Mouse (Mus musculus) frontal cortex, postnatal 14 days (tissue): ENCODE data around the gene Chchd6.

Experiments
- DNase-seq, 2 experiments: peaks; one replicate each; pipeline ENCODE4 v3.0.0; 2022; ENCODE audit warnings: low spot score in 2 of 2

Gene Chchd6

GRCm38 (mm10) chr6:89595018-89595776 lies at the start of gene Chchd6:
Chchd6 (minus strand) TSS chr6:89595652.
- peak; percentile 92 to 95 for DNase-seq

GRCm38 (mm10) chr6:89644271-89645075 lies 49.0 kb upstream of the Chchd6 start:
- DNase-seq = peak; percentile 74 to 75

DNA sequence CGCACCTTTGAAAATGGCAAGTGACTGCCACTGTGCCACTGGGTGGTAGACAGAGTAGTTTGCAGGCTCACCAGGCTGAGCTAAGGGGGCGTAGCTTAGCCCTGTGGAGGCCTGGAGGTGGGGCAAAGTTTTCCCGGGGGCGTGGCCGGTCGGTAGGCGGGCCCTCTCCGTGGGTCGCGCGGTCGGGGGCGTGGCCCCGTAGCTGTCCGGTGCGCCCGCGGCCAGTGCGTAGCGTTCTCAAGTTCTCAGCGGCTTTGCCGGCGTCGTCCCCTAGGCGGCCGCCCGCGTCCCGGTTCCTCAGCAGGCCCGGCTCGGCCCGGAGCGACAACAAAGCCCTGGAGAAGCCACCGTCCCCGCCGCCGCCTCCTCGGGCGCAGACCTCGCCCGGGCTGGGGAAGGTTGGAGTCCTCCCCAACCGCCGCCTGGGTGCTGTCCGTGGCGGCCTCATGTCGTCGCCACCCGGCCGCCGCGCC lies 48.4 kb upstream of the Chchd6 start, which contains the start of gene Txnrd3:
Txnrd3 (plus strand) TSS at position 191 of the 473 bp plus-strand sequence.
- peak; percentile 67 to 81 for DNase-seq

- peak in 1 of 2 experiments; percentile 33 for DNase-seq
Measured at GRCm38 (mm10) chr6:89639025-89639424, 43.6 kb upstream of the Chchd6 start.

- DNase-seq = no peak
Measured at GRCm38 (mm10) chr6:89637977-89638376, 42.5 kb upstream of the Chchd6 start.

DNA sequence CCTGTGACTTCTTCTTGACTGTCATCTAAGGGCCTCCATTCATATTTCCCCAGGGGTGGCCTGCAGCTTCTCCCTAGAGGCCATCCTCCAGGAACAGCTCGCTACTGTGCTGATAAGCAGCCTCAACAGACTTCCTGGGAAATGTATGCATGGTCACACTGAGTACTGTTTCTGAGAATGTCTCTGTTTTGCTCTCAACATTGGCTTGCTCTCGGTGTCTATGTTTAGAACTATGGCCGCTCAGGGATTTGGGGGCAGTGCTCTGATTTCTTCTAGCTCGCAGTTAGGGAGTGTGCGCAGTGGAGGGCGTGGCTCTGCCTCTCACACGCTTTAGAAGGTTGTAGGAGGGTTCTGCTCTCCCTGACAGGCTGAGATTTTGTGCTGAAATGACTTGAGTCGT lies 38.9 kb upstream of the Chchd6 start:
- DNase-seq = no peak

DNA sequence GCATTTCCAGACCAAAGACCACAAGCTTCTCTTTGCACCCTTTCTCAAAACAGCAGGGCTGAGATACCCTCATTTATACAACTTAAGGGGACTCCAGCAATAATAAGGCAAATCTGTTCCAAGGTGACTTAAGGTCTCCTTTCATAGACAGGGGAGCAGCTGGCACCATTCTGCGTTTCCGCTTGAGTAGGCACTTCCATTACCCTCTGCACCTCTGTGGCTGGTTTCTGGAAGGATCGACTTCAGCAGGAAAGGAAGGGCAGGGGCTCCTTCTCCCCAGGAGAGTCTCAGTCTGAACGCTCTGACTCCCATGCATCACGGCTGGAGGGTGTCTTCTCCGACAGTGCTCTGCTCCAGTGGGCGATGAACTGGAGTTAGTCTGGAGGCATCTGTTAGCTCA lies 37.7 kb upstream of the Chchd6 start:
- no peak for DNase-seq

DNA sequence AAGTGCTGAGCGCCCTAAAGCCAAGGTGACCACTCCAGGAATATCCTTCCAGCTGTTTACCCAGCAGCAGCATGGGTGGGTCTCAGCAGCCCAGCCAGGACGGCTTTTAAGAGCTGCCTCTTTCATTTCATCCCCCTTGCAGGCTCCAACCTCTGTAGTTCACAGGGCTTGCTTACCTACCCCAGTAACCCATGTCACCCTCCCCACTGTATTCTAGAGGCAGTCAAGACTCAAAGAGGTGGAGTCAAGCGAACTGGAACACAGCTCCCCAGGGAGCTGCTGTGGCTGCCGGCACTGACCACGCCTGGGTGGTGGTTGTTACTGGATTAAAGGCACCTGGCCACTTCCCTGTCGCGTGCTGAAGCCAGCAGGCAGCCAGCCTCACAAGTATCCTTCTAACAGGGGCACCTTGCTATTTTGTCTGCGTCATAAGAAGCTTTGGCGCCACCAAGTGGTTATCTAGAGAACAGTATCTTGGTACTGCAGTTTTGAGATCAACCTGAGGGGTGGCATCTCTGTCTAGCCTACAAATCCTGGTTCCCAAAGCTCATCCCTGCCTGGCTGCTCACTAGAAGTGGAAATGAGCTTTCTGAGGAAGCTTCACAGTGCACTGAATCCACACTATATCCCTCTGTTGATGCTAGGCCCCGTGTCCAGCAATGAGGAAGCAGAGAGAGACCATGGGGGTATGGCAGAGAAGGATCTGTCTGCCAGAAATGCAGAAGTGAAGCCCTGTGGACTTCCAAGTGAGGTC lies 36.5 kb upstream of the Chchd6 start:
- peak; percentile 76 to 81 for DNase-seq

DNA sequence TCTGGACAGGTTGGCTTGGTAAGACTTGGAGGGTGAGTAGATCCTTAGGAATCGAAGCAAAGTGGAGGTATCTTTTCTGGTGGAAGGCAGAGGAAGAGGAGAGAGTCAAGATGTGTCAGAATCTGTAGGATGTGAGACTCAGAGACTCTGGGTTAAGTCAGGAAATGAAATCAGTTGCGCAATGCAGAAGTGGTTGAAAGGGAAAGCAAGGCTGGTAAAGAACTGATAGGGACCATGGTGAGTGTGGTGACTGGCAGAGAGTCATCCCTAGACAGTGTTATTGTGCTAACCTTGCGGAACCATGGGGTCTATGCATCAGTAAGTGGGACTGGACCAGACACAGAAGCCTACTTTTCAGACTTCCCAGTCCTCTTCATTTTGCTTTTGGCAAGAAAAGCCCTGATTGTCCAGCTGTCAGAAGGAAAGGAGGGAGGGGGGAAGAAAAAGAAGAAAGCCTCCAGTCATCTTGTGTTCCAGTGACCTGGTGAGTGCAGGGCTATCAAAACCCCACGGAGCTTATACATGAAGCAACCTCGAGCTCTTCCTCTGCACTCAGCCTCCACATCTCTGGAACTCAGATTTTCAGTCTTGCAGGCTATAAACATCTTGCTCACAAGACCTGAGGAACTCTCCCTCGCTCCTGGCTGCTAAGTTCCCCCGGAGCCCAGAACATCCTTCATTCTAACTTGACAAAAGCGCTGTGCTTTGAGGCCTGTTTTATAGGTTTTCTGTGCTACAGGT lies 32.8 kb upstream of the Chchd6 start:
- DNase-seq = no peak

GRCm38 (mm10) chr6:89622647-89623046 lies 27.2 kb upstream of the Chchd6 start:
- no peak for DNase-seq

DNA sequence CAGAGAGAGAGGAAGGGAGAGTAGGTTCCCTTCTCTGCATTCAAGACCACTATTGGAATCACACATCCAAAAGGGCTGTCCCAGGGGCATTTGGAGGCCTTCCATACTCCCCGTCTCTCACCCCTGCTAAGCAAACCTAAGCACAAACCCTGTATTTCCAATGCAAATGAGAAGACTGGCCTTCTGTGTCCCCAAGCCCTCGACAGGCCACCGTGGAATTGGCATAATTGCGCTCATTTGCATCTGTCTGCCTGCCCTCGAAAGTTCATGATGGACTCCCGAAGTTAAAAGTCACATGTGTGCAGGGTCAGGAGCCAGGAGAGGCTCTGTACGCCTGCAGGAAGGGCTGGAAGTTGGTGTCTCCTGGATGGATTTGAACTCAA lies 19.9 kb upstream of the Chchd6 start:
- no peak for DNase-seq

GRCm38 (mm10) chr6:89614596-89615372 lies 19.3 kb upstream of the Chchd6 start:
- DNase-seq = no peak

DNA sequence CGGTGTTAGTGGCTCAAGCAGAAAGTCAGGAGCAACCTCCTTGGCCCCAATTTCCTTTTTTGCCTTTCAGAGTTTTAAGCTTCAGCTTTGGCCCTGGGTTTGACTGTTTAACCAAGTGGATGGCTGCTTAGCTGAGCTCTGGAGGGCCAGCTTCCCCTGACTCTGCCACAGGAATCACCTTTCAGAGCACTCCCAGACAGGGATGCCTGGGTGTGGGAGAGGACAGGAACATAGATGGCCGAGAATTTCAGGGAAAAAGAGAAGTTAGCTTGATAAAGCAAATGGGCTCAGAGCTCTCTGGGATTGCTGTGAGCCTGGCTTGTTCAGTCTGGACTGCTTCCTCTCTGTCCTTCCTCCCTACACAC lies 18.6 kb upstream of the Chchd6 start:
- DNase-seq = no peak

- peak in 1 of 2 experiments; percentile 41 for DNase-seq
Measured at GRCm38 (mm10) chr6:89613336-89614106, 18.1 kb upstream of the Chchd6 start.

DNA sequence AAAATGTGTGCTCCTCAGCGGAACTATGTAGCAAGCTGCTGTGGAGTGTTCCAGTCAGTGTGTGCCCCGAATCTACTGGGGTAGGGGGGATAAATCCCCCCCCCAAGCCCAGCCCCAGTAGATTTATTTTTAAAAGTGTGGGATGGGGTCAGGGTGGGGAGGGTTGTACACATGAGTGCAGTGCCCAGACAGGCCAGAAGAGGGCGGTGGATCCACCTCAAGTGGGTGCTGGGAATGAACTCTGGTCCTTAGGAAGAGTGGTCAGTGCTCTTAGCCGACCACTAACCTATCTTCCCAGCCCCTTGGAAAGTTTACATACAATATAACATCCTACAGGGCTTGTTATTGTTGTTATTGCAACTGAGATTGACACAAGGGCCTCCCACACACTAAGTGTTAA lies 12.5 kb upstream of the Chchd6 start:
- no peak for DNase-seq

DNA sequence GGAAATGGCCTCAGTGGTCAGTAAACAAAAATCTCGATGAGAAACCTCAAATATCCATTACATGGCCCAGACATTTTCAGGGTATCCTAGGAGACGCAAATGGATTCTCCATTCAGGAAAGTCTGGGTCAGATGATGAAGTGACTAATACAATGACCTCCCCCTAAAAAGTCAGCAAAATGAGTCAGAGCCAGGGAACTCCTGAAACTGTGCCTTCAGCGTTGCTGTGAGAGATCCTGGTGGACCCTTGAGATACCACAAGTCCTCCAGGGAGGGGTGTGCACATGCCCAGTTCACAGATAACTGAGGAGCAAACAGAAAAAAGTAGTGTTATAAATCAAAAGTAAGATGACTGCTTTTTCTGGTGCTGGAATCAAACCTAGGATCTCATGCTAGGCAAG lies 10.6 kb upstream of the Chchd6 start:
- DNase-seq = no peak

DNA sequence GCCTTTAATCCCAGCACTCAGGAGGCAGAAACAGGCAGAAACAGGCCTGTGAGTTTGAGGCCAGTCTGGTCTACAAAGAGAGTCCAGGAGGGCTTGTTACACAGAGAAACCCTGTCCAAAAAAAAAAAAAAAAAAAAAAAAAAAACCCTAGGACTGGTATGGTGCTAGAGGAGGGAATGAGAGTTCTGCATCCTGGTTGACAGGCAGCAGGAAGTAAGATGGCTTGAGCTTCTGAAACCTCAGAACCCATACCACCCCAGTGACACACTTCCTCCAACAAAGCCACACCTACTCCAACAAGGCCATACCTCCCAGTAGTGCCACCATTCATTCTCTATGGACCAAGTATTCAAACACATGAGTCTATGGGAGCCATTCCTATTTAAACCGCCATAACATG lies 1.1 kb upstream of the Chchd6 start:
- no peak for DNase-seq

- DNase-seq = no peak
Measured at GRCm38 (mm10) chr6:89595777-89596146, 310 bp upstream of the Chchd6 start.

- DNase-seq = no peak
Measured at GRCm38 (mm10) chr6:89592016-89592415, 3.4 kb downstream of the Chchd6 start.

- DNase-seq = no peak
Measured at GRCm38 (mm10) chr6:89591531-89591930, 3.9 kb downstream of the Chchd6 start.
